Comparison of ENCODE assay signal across 18 mouse cellular contexts in genomic region chr5:44217041-44217684, GRCm38 (mm10). TPM values are rescaled to one million over a fixed set of nuclear protein-coding genes. Genes with fewer than 3 reads are reported as not detected.
DNase-seq lines count a peak whose midpoint lies in the region; ATAC-seq lines count a peak whose summit lies in the region.
"Had no signal": no experiment of that assay in that cellular context is flagged by ENCODE, and none has a peak within 500 bp of the region (broad histone marks: within the 10 kb centered on the region; RNA-seq: fewer than 3 reads in every experiment).

No protein-coding gene starts in this region.

- 47% methylated on average over 8 of the region's 8 CpGs for WGBS in kidney, embryonic 15.5 days
- 66% methylated on average over 8 of the region's 8 CpGs for WGBS in limb, embryonic 12.5 days
- 82% methylated on average over 8 of the region's 8 CpGs for WGBS in liver, embryonic 12.5 days (ENCODE audit: insufficient replicate concordance)

- no peak for DNase-seq in kidney, postnatal 10 days
- peak; percentile 25 for DNase-seq in R1 (ENCODE audit: low read depth, low spot score)
- peak; percentile 58 for DNase-seq in brain, adult 2 months (ENCODE audit: low read depth, low spot score)
- DNase-seq in cerebellum, postnatal 4 days (ENCODE audit: low spot score in 2 of 2), result no peak
- DNase-seq: adrenal gland, adult 8-10 months; cerebellum, adult 11 months; cerebellum, postnatal 25 days; kidney, postnatal 4 days; liver, embryonic 13.5 days had no signal

- no peak overlapping the region for H3K9ac ChIP-seq in kidney, embryonic 15.5 days
- no peak overlapping the region for H3K9ac ChIP-seq in limb, embryonic 12.5 days (replicated peaks)
- H3K9ac ChIP-seq in liver, embryonic 12.5 days, result no peak overlapping the region
- H3K9ac ChIP-seq: heart, embryonic 13.5 days; intestine, embryonic 15.5 days; liver, embryonic 13.5 days; midbrain, embryonic 12.5 days; stomach, embryonic 15.5 days had no signal

- H3K36me3 ChIP-seq in kidney, embryonic 15.5 days, result peaks cover 17% of the 10 kb centered on the region
- H3K36me3 ChIP-seq in limb, embryonic 12.5 days, result peaks cover 12% of the 10 kb centered on the region; the same call in 1 of the 2 replicates
- peaks cover 67% of the 10 kb centered on the region for H3K36me3 ChIP-seq in liver, embryonic 12.5 days
- H3K36me3 ChIP-seq: midbrain, embryonic 12.5 days; stomach, embryonic 15.5 days had no signal

- peak overlapping the region; percentile 80 for H3K27ac ChIP-seq in kidney, embryonic 15.5 days
- H3K27ac ChIP-seq in limb, embryonic 12.5 days, result peak overlapping the region; percentile 47; the same call in 1 of the 2 replicates
- H3K27ac ChIP-seq in liver, embryonic 12.5 days, result no peak overlapping the region
- H3K27ac ChIP-seq: heart, embryonic 13.5 days; intestine, embryonic 15.5 days; liver, embryonic 13.5 days; midbrain, embryonic 12.5 days; stomach, embryonic 15.5 days had no signal

- H3K4me3 ChIP-seq in kidney, embryonic 15.5 days (replicated peaks), result no peak overlapping the region
- H3K4me3 ChIP-seq in limb, embryonic 12.5 days (replicated peaks), result no peak overlapping the region
- H3K4me3 ChIP-seq in liver, embryonic 12.5 days, result no peak overlapping the region
- H3K4me3 ChIP-seq: heart, embryonic 13.5 days; intestine, embryonic 15.5 days; liver, embryonic 13.5 days; midbrain, embryonic 12.5 days; myocyte; stomach, embryonic 15.5 days had no signal

- ATAC-seq in kidney, embryonic 15.5 days (replicated peaks; ENCODE audit: low FRiP score), result peak; percentile 80
- ATAC-seq in limb, embryonic 12.5 days (ENCODE audit: insufficient number of reproducible peaks, insufficient read depth, low FRiP score, low TSS enrichment, low read depth), result 0 out of 2 replicates have a peak, but pooled peaks have one; percentile 37
- ATAC-seq in liver, embryonic 12.5 days, result no peak
- ATAC-seq in inflammation-experienced regulatory T-cells, adult 6 months, result no peak
- ATAC-seq: intestine, embryonic 15.5 days had no signal

- H3K9me3 ChIP-seq in kidney, embryonic 15.5 days (replicated peaks), result no peaks in the 10 kb centered on the region
- H3K9me3 ChIP-seq in limb, embryonic 12.5 days, result no peaks in the 10 kb centered on the region
- H3K9me3 ChIP-seq in liver, embryonic 12.5 days (replicated peaks), result no peaks in the 10 kb centered on the region
- H3K9me3 ChIP-seq: heart, embryonic 13.5 days; intestine, embryonic 15.5 days; liver, embryonic 13.5 days; midbrain, embryonic 12.5 days; stomach, embryonic 15.5 days had no signal

- H3K4me1 ChIP-seq in kidney, embryonic 15.5 days, result 0 out of 2 replicates have a peak, but pooled peaks cover 2% of the 10 kb centered on the region
- H3K4me1 ChIP-seq in limb, embryonic 12.5 days (replicated peaks), result peaks cover 5% of the 10 kb centered on the region; the same call in 1 of the 2 replicates
- peaks cover 72% of the 10 kb centered on the region for H3K4me1 ChIP-seq in liver, embryonic 12.5 days
- H3K4me1 ChIP-seq: intestine, embryonic 15.5 days; midbrain, embryonic 12.5 days; stomach, embryonic 15.5 days had no signal

- no peak overlapping the region for H3K4me2 ChIP-seq in kidney, embryonic 15.5 days
- H3K4me2 ChIP-seq in limb, embryonic 12.5 days, result peak overlapping the region; percentile 0; the same call in 1 of the 2 replicates
- H3K4me2 ChIP-seq in liver, embryonic 12.5 days, result no peak overlapping the region
- H3K4me2 ChIP-seq: heart, embryonic 13.5 days; intestine, embryonic 15.5 days; liver, embryonic 13.5 days; midbrain, embryonic 12.5 days; stomach, embryonic 15.5 days had no signal

- H3K27me3 ChIP-seq in kidney, embryonic 15.5 days, result no peaks in the 10 kb centered on the region
- no peaks in the 10 kb centered on the region for H3K27me3 ChIP-seq in limb, embryonic 12.5 days
- H3K27me3 ChIP-seq in liver, embryonic 12.5 days (replicated peaks), result no peaks in the 10 kb centered on the region
- H3K27me3 ChIP-seq: heart, embryonic 13.5 days; intestine, embryonic 15.5 days; liver, embryonic 13.5 days; midbrain, embryonic 12.5 days; stomach, embryonic 15.5 days had no signal

RNA-seq across cellular contexts. Expression of gene Tapt1, which starts 9.3 kb away (rescaled TPM):
- polyA plus RNA-seq in kidney, embryonic 15.5 days (2015; fragmentation: Nextera tagmentation; extraction: Ambion mirVana), result 28.5 and 30.0 TPM in 2 replicates
- polyA plus RNA-seq in limb, embryonic 12.5 days (2016; fragmentation: Nextera tagmentation; extraction: Ambion mirVana), result 40.0 and 43.5 TPM in 2 replicates
- polyA plus RNA-seq in liver, embryonic 12.5 days (2016; fragmentation: Nextera tagmentation; extraction: Ambion mirVana), result 46.0 and 48.3 TPM in 2 replicates
- 10 to 100 TPM in 2 of 3 experiments, 1 to 10 TPM in 1; 9.4 to 17.1 (median 15.0) TPM for polyA plus RNA-seq in inflammation-experienced regulatory T-cells, adult 6 months (2017; shearing (Covaris generic))

Comparison
In these comparisons a context has a peak if more than half of its experiments do, and no peak if none do; other contexts are left out.
1. ATAC-seq: peak in kidney, embryonic 15.5 days (single experiment) and limb, embryonic 12.5 days (single experiment); none in liver, embryonic 12.5 days (single experiment) and inflammation-experienced regulatory T-cells, adult 6 months (single experiment).
2. DNase-seq: peak in R1 (single experiment) and brain, adult 2 months (single experiment); none in kidney, postnatal 10 days (single experiment) and cerebellum, postnatal 4 days (0 of 2).